In genomic region chr5:149016261-149016660, GRCm38 (mm10) we compare ENCODE assay signal across 10 mouse cellular contexts. TPM values are rescaled to one million over a fixed set of nuclear protein-coding genes. Genes with fewer than 3 reads are reported as not detected.
DNase-seq lines count a peak whose midpoint lies in the region; ATAC-seq and TF ChIP-seq lines count a peak whose summit lies in the region.
"Had no signal": no experiment of that assay in that cellular context is flagged by ENCODE, and none has a peak within 500 bp of the region (broad histone marks: within the 10 kb centered on the region; RNA-seq: fewer than 3 reads in every experiment).

No protein-coding gene starts in this region.

- no peak for DNase-seq in lung, adult 2 months
- no peak for DNase-seq in left cerebral cortex, adult 9 months (ENCODE audit: low spot score in 2 of 2)
- no peak for DNase-seq in cerebellum, adult 2 months
- DNase-seq in right cerebral cortex, postnatal 14 days: no peak
- DNase-seq: kidney, adult 8-10 months had no signal

- peak overlapping the region; percentile 94 for H3K4me2 ChIP-seq in lung, embryonic 15.5 days
- peak overlapping the region; percentile 81 for H3K4me2 ChIP-seq in forebrain, embryonic 16.5 days (ENCODE audit: low read length)
- peak overlapping the region; percentile 84 for H3K4me2 ChIP-seq in limb, embryonic 13.5 days (replicated peaks)
- peak overlapping the region; percentile 95 for H3K4me2 ChIP-seq in neural tube, embryonic 15.5 days

- H3K27me3 ChIP-seq in lung, embryonic 15.5 days: no peaks in the 10 kb centered on the region
- H3K27me3 ChIP-seq in forebrain, embryonic 16.5 days (replicated peaks; ENCODE audit: control insufficient read depth, insufficient read depth, low read length): no peaks in the 10 kb centered on the region
- H3K27me3 ChIP-seq in limb, embryonic 13.5 days: no peaks in the 10 kb centered on the region
- H3K27me3 ChIP-seq in neural tube, embryonic 15.5 days (replicated peaks): no peaks in the 10 kb centered on the region
- H3K27me3 ChIP-seq in cerebellum, adult 2 months (ENCODE audit: control insufficient read depth, insufficient read depth, low read length): no peaks in the 10 kb centered on the region

- no peak overlapping the region for H3K27ac ChIP-seq in lung, embryonic 15.5 days
- H3K27ac ChIP-seq in forebrain, embryonic 16.5 days (ENCODE audit: low read length): no peak overlapping the region
- H3K27ac ChIP-seq in limb, embryonic 13.5 days: no peak overlapping the region
- H3K27ac ChIP-seq in neural tube, embryonic 15.5 days (replicated peaks): no peak overlapping the region
- H3K27ac ChIP-seq in cerebellum, adult 2 months (ENCODE audit: insufficient read depth, low read length): no peak overlapping the region

- WGBS in lung, embryonic 15.5 days: 66% methylated on average over 5 of the region's 5 CpGs
- WGBS in lung, adult 2 months: 64% methylated on average over 5 of the region's 5 CpGs
- 63% methylated on average over 5 of the region's 5 CpGs for WGBS in forebrain, embryonic 16.5 days
- 49% methylated on average over 5 of the region's 5 CpGs for WGBS in limb, embryonic 13.5 days
- WGBS in neural tube, embryonic 15.5 days: 80% methylated on average over 5 of the region's 5 CpGs
- 84% methylated on average over 5 of the region's 5 CpGs for WGBS in cerebellum, adult 2 months

- H3K36me3 ChIP-seq in lung, embryonic 15.5 days: no peaks in the 10 kb centered on the region
- H3K36me3 ChIP-seq in forebrain, embryonic 16.5 days (ENCODE audit: control insufficient read depth, insufficient read depth): no peaks in the 10 kb centered on the region
- H3K36me3 ChIP-seq in limb, embryonic 13.5 days: no peaks in the 10 kb centered on the region
- H3K36me3 ChIP-seq in neural tube, embryonic 15.5 days: no peaks in the 10 kb centered on the region

- no peak for TF ChIP-seq CTCF in lung, adult 2 months (IDR thresholded peaks at IDR 0.05; ENCODE audit: insufficient read depth, low read length)
- TF ChIP-seq CTCF in cerebellum, adult 2 months (IDR thresholded peaks at IDR 0.05; ENCODE audit: borderline replicate concordance, insufficient read depth, low read depth, low read length): no peak

- H3K9me3 ChIP-seq in lung, embryonic 15.5 days: no peaks in the 10 kb centered on the region
- H3K9me3 ChIP-seq in forebrain, embryonic 16.5 days (ENCODE audit: control insufficient read depth, low read length): no peaks in the 10 kb centered on the region
- no peaks in the 10 kb centered on the region for H3K9me3 ChIP-seq in limb, embryonic 13.5 days
- H3K9me3 ChIP-seq in neural tube, embryonic 15.5 days (replicated peaks): no peaks in the 10 kb centered on the region

- no peak for ATAC-seq in lung, embryonic 15.5 days (ENCODE audit: borderline replicate concordance, extremely low read depth, low FRiP score, low TSS enrichment)
- no peak for ATAC-seq in forebrain, embryonic 16.5 days
- ATAC-seq in limb, embryonic 13.5 days (ENCODE audit: low FRiP score, low read depth): no peak
- no peak for ATAC-seq in neural tube, embryonic 15.5 days (ENCODE audit: low FRiP score)

- H3K4me3 ChIP-seq in lung, embryonic 15.5 days: no peak overlapping the region
- no peak overlapping the region for H3K4me3 ChIP-seq in lung, adult 2 months (replicated peaks; ENCODE audit: extremely low read depth, low read depth, low read length)
- no peak overlapping the region for H3K4me3 ChIP-seq in forebrain, embryonic 16.5 days (replicated peaks; ENCODE audit: low read length)
- peak overlapping the region; percentile 62 for H3K4me3 ChIP-seq in limb, embryonic 13.5 days
- H3K4me3 ChIP-seq in neural tube, embryonic 15.5 days (replicated peaks): no peak overlapping the region
- no peak overlapping the region for H3K4me3 ChIP-seq in cerebellum, adult 2 months (replicated peaks; ENCODE audit: insufficient read depth, low read depth, low read length)

- TF ChIP-seq POLR2A in lung, adult 2 months (IDR thresholded peaks at IDR 0.05; ENCODE audit: borderline replicate concordance, extremely low read depth, low read depth, low read length): no peak
- TF ChIP-seq POLR2A in cerebellum, adult 2 months (IDR thresholded peaks at IDR 0.05; ENCODE audit: borderline replicate concordance, insufficient read depth, low read length): no peak

- peak overlapping the region; percentile 58; the same call in 1 of the 2 replicates for H3K9ac ChIP-seq in lung, embryonic 15.5 days
- H3K9ac ChIP-seq in forebrain, embryonic 16.5 days (replicated peaks; ENCODE audit: low read depth, low read length): no peak overlapping the region
- no peak overlapping the region for H3K9ac ChIP-seq in limb, embryonic 13.5 days
- H3K9ac ChIP-seq in neural tube, embryonic 15.5 days (replicated peaks): no peak overlapping the region

- peaks cover 32% of the 10 kb centered on the region for H3K4me1 ChIP-seq in lung, embryonic 15.5 days
- peaks cover 8% of the 10 kb centered on the region for H3K4me1 ChIP-seq in lung, adult 2 months (ENCODE audit: control insufficient read depth, insufficient read depth, low read length)
- H3K4me1 ChIP-seq in forebrain, embryonic 16.5 days (replicated peaks; ENCODE audit: control insufficient read depth, insufficient read depth, low read length): peaks cover 15% of the 10 kb centered on the region
- H3K4me1 ChIP-seq in limb, embryonic 13.5 days: peaks cover 24% of the 10 kb centered on the region
- peaks cover 19% of the 10 kb centered on the region; the same call in 1 of the 2 replicates for H3K4me1 ChIP-seq in neural tube, embryonic 15.5 days
- H3K4me1 ChIP-seq in cerebellum, adult 2 months (ENCODE audit: control insufficient read depth, insufficient read depth, low read length): peaks cover 2% of the 10 kb centered on the region; the same call in 1 of the 2 replicates

RNA-seq across cellular contexts. Expression of gene Gm42791, which starts 21.3 kb away (rescaled TPM):
- 3.3 and 4.0 TPM in 2 replicates for polyA plus RNA-seq in lung, embryonic 15.5 days (2015; fragmentation: Nextera tagmentation; extraction: Ambion mirVana)
- polyA plus RNA-seq in lung, adult 2 months (2012; rRNA removed): not detected in 2 replicates
- polyA plus RNA-seq in forebrain, embryonic 16.5 days (2015; fragmentation: Nextera tagmentation; extraction: Ambion mirVana): 4.4 and 5.8 TPM in 2 replicates
- polyA plus RNA-seq in limb, embryonic 13.5 days (2015; fragmentation: Nextera tagmentation; extraction: Ambion mirVana): 1.6 and 2.6 TPM in 2 replicates
- 3.4 and 5.4 TPM in 2 replicates for polyA plus RNA-seq in neural tube, embryonic 15.5 days (2015; fragmentation: Nextera tagmentation; extraction: Ambion mirVana)
- polyA plus RNA-seq in cerebellum, adult 2 months (2012; rRNA removed): not detected in 2 replicates
- polyA plus RNA-seq: cortical plate, adult 2 months had no signal
